Mouse (Mus musculus): ENCODE data around the gene Hyls1.
A peak's percentile ranks its signal among the peaks of the same experiment; 100 is the strongest.

GRCm38 (mm10) chr9:35541488-35541887 lies 28.7 kb downstream of the Hyls1 start:
- TF ChIP-seq POLR2A (IDR thresholded peaks at IDR 0.05; ENCODE audit: borderline replicate concordance, extremely low read depth, insufficient read depth, insufficient read length, poor library complexity, severe bottlenecking) (no peak), CTCF (IDR thresholded peaks at IDR 0.05; ENCODE audit: borderline replicate concordance, extremely low read depth, insufficient read depth, insufficient read length) (peak; percentile 78; the same call in 1 of the 2 replicates)

Measured in brain, embryonic 14.5 days (tissue).